Mouse (Mus musculus) lung, embryonic 14.5 days (tissue): ENCODE results near the gene Ccdc149. TPM values are rescaled to one million over a fixed set of nuclear protein-coding genes. Genes with fewer than 3 reads are reported as not detected.

Experiments
- ATAC-seq: fragments of 200-750 bp; cut with Nextera tagmentation; 2 replicates; pipeline ENCODE4 v1.8.0; 2017; ENCODE audit warnings: mild to moderate bottlenecking, moderate TSS enrichment, moderate library complexity; ENCODE audit not compliant: insufficient read depth
- DNase-seq: peaks from one replicate; pipeline ENCODE4 v3.0.0-alpha.2; 2015
- H3K27ac ChIP-seq: fragments of 300-500 bp; sonication (generic); 2 replicates; pipeline ENCODE4 v1.5.1; 2014; ENCODE audit warnings: low read depth, mild to moderate bottlenecking, moderate library complexity
- H3K27me3 ChIP-seq: fragments of 300-500 bp; sonication (generic); 2 replicates; pipeline ENCODE4 v1.6.1; 2014; ENCODE audit warnings: low read length, control low read depth; ENCODE audit not compliant: insufficient read depth
- H3K36me3 ChIP-seq: fragments of 300-500 bp; sonication (generic); 2 replicates; pipeline ENCODE4 v1.6.1; 2014; ENCODE audit warnings: control low read depth; ENCODE audit not compliant: insufficient read depth
- H3K4me1 ChIP-seq: fragments of 300-500 bp; sonication (generic); 2 replicates; pipeline ENCODE4 v1.6.1; 2014; ENCODE audit warnings: antibody characterized with exemption, control low read depth; ENCODE audit not compliant: insufficient read depth
- H3K4me2 ChIP-seq: fragments of 300-500 bp; sonication (generic); 2 replicates; pipeline ENCODE4 v1.6.1; 2014; ENCODE audit warnings: mild to moderate bottlenecking
- H3K4me3 ChIP-seq: fragments of 300-500 bp; sonication (generic); 2 replicates; pipeline ENCODE4 v1.5.1; 2014; ENCODE audit warnings: low read depth, low read length
- H3K9ac ChIP-seq: fragments of 300-500 bp; sonication (generic); 2 replicates; pipeline ENCODE4 v1.6.1; 2014
- H3K9me3 ChIP-seq: fragments of 300-500 bp; sonication (generic); 2 replicates; pipeline ENCODE4 v1.6.1; 2016; ENCODE audit warnings: low read depth, low read length, control low read depth
- CTCF ChIP-seq: IDR thresholded peaks from 2 replicates; pipeline ENCODE4 v1.5.1; 2016; ENCODE audit warnings: antibody characterized with exemption, low read depth
- WGBS: fragments of 180-500 bp; shearing (Covaris S2); extraction: QIAGEN DNeasy Blood & Tissue Kit; methylation state at CpG from one replicate; pipeline ENCODE4 v1.1.7; 2014; 5-methylcytosine and 5-hydroxymethylcytosine counted together
- polyA plus RNA-seq: library from polyadenylated mRNA; unstranded; fragments of >200 nt; fragmentation: Nextera tagmentation; extraction: Ambion mirVana; gene quantifications from 2 replicates; pipeline ENCODE4 v1.2.1, GENCODE M21; 2014

Gene Ccdc149
- polyA plus RNA-seq, 1 experiment from 2014 or later, result 2.8 TPM

GRCm38 (mm10) chr5:52504148-52504547 lies 32.8 kb upstream of the Ccdc149 start:
- H3K27ac ChIP-seq, result no peak overlapping the region
- no peaks in the 10 kb centered on the region for H3K27me3 ChIP-seq
- H3K9me3 ChIP-seq, result no peaks in the 10 kb centered on the region
- ATAC-seq (no peak), DNase-seq (no peak)
- TF ChIP-seq CTCF, result no peak
- H3K4me2 ChIP-seq, result no peak overlapping the region
- WGBS, result 84% methylated on average over 11 of the region's 11 CpGs
- no peaks in the 10 kb centered on the region for H3K4me1 ChIP-seq
- no peaks in the 10 kb centered on the region for H3K36me3 ChIP-seq
- H3K9ac ChIP-seq, result no peak overlapping the region
- H3K4me3 ChIP-seq, result no peak overlapping the region

- Histone ChIP-seq H3K4me2 (no peak overlapping the region), H3K36me3 (no peaks in the 10 kb centered on the region), H3K4me1 (no peaks in the 10 kb centered on the region), H3K27me3 (no peaks in the 10 kb centered on the region), H3K27ac (no peak overlapping the region), H3K9me3 (no peaks in the 10 kb centered on the region), H3K9ac (no peak overlapping the region; the same call in 1 of the 2 replicates), H3K4me3 (no peak overlapping the region)
- WGBS, result 25% methylated on average over 13 of the region's 14 CpGs
- ATAC-seq (no peak), DNase-seq (peak; percentile 8)
- TF ChIP-seq CTCF, result no peak
Observed at GRCm38 (mm10) chr5:52495671-52496070, 24.4 kb upstream of the Ccdc149 start.

- Histone ChIP-seq H3K27ac (no peak overlapping the region), H3K4me1 (no peaks in the 10 kb centered on the region), H3K9ac (no peak overlapping the region), H3K27me3 (no peaks in the 10 kb centered on the region), H3K36me3 (no peaks in the 10 kb centered on the region), H3K4me2 (no peak overlapping the region), H3K4me3 (no peak overlapping the region), H3K9me3 (no peaks in the 10 kb centered on the region)
- no peak for TF ChIP-seq CTCF
- WGBS, result 69% methylated on average over 6 of the region's 6 CpGs
- ATAC-seq, result no peak
- no peak for DNase-seq
Observed at GRCm38 (mm10) chr5:52491496-52491895, 20.2 kb upstream of the Ccdc149 start.

GRCm38 (mm10) chr5:52487559-52488430 lies 16.5 kb upstream of the Ccdc149 start:
- H3K9ac ChIP-seq, result no peak overlapping the region
- no peaks in the 10 kb centered on the region for H3K36me3 ChIP-seq
- 58% methylated on average over 13 of the region's 13 CpGs for WGBS
- H3K9me3 ChIP-seq, result no peaks in the 10 kb centered on the region
- no peak for TF ChIP-seq CTCF
- no peak for ATAC-seq
- H3K4me2 ChIP-seq, result no peak overlapping the region
- peak; percentile 57 for DNase-seq
- H3K27me3 ChIP-seq, result no peaks in the 10 kb centered on the region
- no peaks in the 10 kb centered on the region for H3K4me1 ChIP-seq
- H3K27ac ChIP-seq, result no peak overlapping the region
- no peak overlapping the region for H3K4me3 ChIP-seq

- WGBS, result 8% methylated on average over 7 of the region's 7 CpGs
- Histone ChIP-seq H3K4me2 (peak overlapping the region; percentile 59), H3K36me3 (no peaks in the 10 kb centered on the region), H3K9me3 (no peaks in the 10 kb centered on the region), H3K4me3 (peak overlapping the region; percentile 37), H3K4me1 (no peaks in the 10 kb centered on the region; the same call in 1 of the 2 replicates), H3K27ac (peak overlapping the region; percentile 42; the same call in 1 of the 2 replicates), H3K9ac (peak overlapping the region; percentile 27; the same call in 1 of the 2 replicates), H3K27me3 (no peaks in the 10 kb centered on the region)
- no peak for DNase-seq
- ATAC-seq, result no peak
- TF ChIP-seq CTCF, result no peak
Observed at GRCm38 (mm10) chr5:52476826-52477225, 5.5 kb upstream of the Ccdc149 start.

- under 1% methylated on average over 23 of the region's 23 CpGs for WGBS
- DNase-seq, result peak; percentile 94
Observed at GRCm38 (mm10) chr5:52476292-52476701, 5.0 kb upstream of the Ccdc149 start.

GRCm38 (mm10) chr5:52473988-52474387 lies 2.7 kb upstream of the Ccdc149 start:
- no peak overlapping the region for H3K4me2 ChIP-seq
- no peak overlapping the region for H3K9ac ChIP-seq
- H3K27me3 ChIP-seq, result 0 out of 2 replicates have a peak, but pooled peaks cover 7% of the 10 kb centered on the region
- TF ChIP-seq CTCF, result no peak
- H3K36me3 ChIP-seq, result no peaks in the 10 kb centered on the region
- no peak overlapping the region for H3K4me3 ChIP-seq
- DNase-seq, result no peak
- no peaks in the 10 kb centered on the region; the same call in 1 of the 2 replicates for H3K4me1 ChIP-seq
- no peak for ATAC-seq
- H3K9me3 ChIP-seq, result no peaks in the 10 kb centered on the region
- 85% methylated on average over 7 of the region's 7 CpGs for WGBS
- H3K27ac ChIP-seq, result no peak overlapping the region

More at GRCm38 (mm10) chr5:52476292-52476701, 5.0 kb upstream of the Ccdc149 start:
- Histone ChIP-seq H3K9me3 (no peaks in the 10 kb centered on the region), H3K36me3 (no peaks in the 10 kb centered on the region), H3K4me1 (no peaks in the 10 kb centered on the region; the same call in 1 of the 2 replicates), H3K27me3 (no peaks in the 10 kb centered on the region), H3K4me2 (peak overlapping the region; percentile 59), H3K4me3 (peak overlapping the region; percentile 37), H3K27ac (peak overlapping the region; percentile 42; the same call in 1 of the 2 replicates), H3K9ac (peak overlapping the region; percentile 27; the same call in 1 of the 2 replicates)
- peak; percentile 21; the same call in 1 of the 2 replicates for TF ChIP-seq CTCF
- peak; percentile 96 for ATAC-seq
